In genomic region chr2:149296936-149297335, GRCm38 (mm10) we compare ENCODE assay signal across 4 mouse cellular contexts.
DNase-seq lines count a peak whose midpoint lies in the region; TF ChIP-seq lines count a peak whose summit lies in the region.
"Not testable (repeated sequence)": the region's sequence is repeated elsewhere in the genome, so short reads cannot be mapped to it uniquely, and the experiment has no call there.

No protein-coding gene starts in this region.

- not testable (repeated sequence) for H3K27me3 ChIP-seq in ES-Bruce4 (ENCODE audit: control insufficient read depth, insufficient read depth, low read length, poor library complexity, severe bottlenecking)

- not testable (repeated sequence) for TF ChIP-seq CTCF in ES-Bruce4 (IDR thresholded peaks at IDR 0.05; ENCODE audit: low read depth, low read length)

- not testable (repeated sequence) for H3K9ac ChIP-seq in ES-Bruce4 (ENCODE audit: low read depth, poor library complexity, severe bottlenecking)

- not testable (repeated sequence) for H3K27ac ChIP-seq in ES-Bruce4 (ENCODE audit: insufficient read depth, low read length)

- DNase-seq in ES-CJ7 (ENCODE audit: low read depth, low spot score) (peak; percentile 64), R1 (ENCODE audit: low read depth, low spot score) (peak; percentile 57), ZHBTc4 (ENCODE audit: low read depth, low spot score) (peak; percentile 53)

- H3K4me1 ChIP-seq in ES-Bruce4 (ENCODE audit: control insufficient read depth, insufficient read depth, low read length), result not testable (repeated sequence)

- not testable (repeated sequence) for H3K36me3 ChIP-seq in ES-Bruce4 (ENCODE audit: control insufficient read depth, insufficient read depth, low read length, poor library complexity, severe bottlenecking)

- TF ChIP-seq POLR2A in ES-Bruce4 (IDR thresholded peaks at IDR 0.05; ENCODE audit: insufficient read depth, low read length), result not testable (repeated sequence)

- H3K4me3 ChIP-seq in ES-Bruce4 (ENCODE audit: low read depth, low read length), result not testable (repeated sequence)

- peak; percentile 82 for TF ChIP-seq EP300 in ES-Bruce4 (IDR thresholded peaks at IDR 0.05; ENCODE audit: insufficient read depth, low read depth, low read length)

- H3K9me3 ChIP-seq in ES-Bruce4 (replicated peaks; ENCODE audit: control insufficient read depth, insufficient read depth, low read length, poor library complexity, severe bottlenecking), result not testable (repeated sequence)
